Mouse (Mus musculus) G1E (cell line): ENCODE measurements around the gene Kiz.

Source experiments
- CTCF ChIP-seq: IDR thresholded peaks from 2 replicates; pipeline ENCODE4 v1.5.1; 2012; ENCODE audit warnings: low read depth, low read length, inconsistent platforms, mixed read lengths
- GATA1 ChIP-seq: IDR thresholded peaks from 2 replicates; pipeline ENCODE4 v1.6.1; 2012; ENCODE audit warnings: borderline replicate concordance, low read length, inconsistent platforms, mixed read lengths
- TAL1 ChIP-seq: conservative IDR thresholded peaks from 2 replicates; pipeline ENCODE4 v1.6.1; 2012; ENCODE audit warnings: low read depth, low read length, inconsistent platforms, mixed read lengths

DNA sequence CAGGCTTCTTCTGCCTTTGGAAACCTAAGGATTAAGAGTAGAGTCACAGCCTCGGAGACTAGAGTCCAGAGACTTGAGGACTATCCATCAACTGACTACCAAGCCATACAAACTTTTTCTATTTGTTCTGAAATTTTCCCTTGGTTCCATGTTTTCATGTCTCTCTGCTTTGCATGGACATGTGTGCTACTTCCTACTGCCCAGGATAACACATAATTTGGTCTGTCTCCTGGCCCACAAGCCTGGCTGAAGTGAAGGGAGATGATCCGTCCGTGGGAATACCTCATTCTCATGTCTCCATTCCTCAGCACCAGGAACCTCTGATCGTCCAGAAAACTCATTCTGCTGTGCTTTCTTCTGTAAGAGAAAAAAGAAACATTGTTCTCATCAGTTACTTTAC, 27.7 kb upstream of the Kiz start:
- TF ChIP-seq CTCF: no peak
- no peak for TF ChIP-seq TAL1
- TF ChIP-seq GATA1: no peak
